Mouse (Mus musculus) frontal cortex, adult 2 months (tissue): ENCODE results near the gene Jag1. TPM values are rescaled to one million over a fixed set of nuclear protein-coding genes. Genes with fewer than 3 reads are reported as not detected.

Experiments used
- DNase-seq, 2 experiments: peaks; one replicate each; pipeline ENCODE4 v3.0.0; 2022; ENCODE audit warnings: low spot score in 1 of 2; ENCODE audit errors: extremely low spot score in 1 of 2
- polyA plus RNA-seq: library from polyadenylated mRNA; depleted of rRNA; stranded (reverse); fragments of >200 nt; gene quantifications from 2 replicates; pipeline ENCODE4 v1.2.3, GENCODE M21; 2012; rRNA removed

Jag1 gene
- polyA plus RNA-seq, 1 experiment = 4.6 TPM

- DNase-seq = peak in 1 of 2 experiments; percentile 47
Measured at GRCm38 (mm10) chr2:137073473-137074312, 42.8 kb downstream of the Jag1 start.

GRCm38 (mm10) chr2:137067479-137068110, 48.8 kb downstream of the Jag1 start:
- peak in 1 of 2 experiments; percentile 11 for DNase-seq

GRCm38 (mm10) chr2:137064513-137064912, 51.9 kb downstream of the Jag1 start:
- DNase-seq = no peak

GRCm38 (mm10) chr2:137063829-137064228, 52.6 kb downstream of the Jag1 start:
- DNase-seq = no peak

- DNase-seq = no peak
Measured at GRCm38 (mm10) chr2:137049906-137050305, 66.5 kb downstream of the Jag1 start.

GRCm38 (mm10) chr2:137049367-137049766, 67.1 kb downstream of the Jag1 start:
- no peak for DNase-seq

GRCm38 (mm10) chr2:137044122-137044521, 72.3 kb downstream of the Jag1 start:
- DNase-seq = no peak

Other genes starting within 250 kb of the Jag1 start
- 24.0 TPM in 1 of 2 replicates, not detected in the other for gene AL731706.2, start 231.0 kb downstream of the Jag1 start, polyA plus RNA-seq
- gene Slx4ip, start 225.4 kb downstream of the Jag1 start, polyA plus RNA-seq = 3.8 and 4.0 TPM in 2 replicates
- gene AL731706.1, start 225.3 kb downstream of the Jag1 start, polyA plus RNA-seq = 31.6 and 32.8 TPM in 2 replicates
- 12.3 and 12.9 TPM in 2 replicates for gene Mkks, start 225.3 kb downstream of the Jag1 start, polyA plus RNA-seq